22 mouse cellular contexts compared by ENCODE assay signal in the genomic region with DNA sequence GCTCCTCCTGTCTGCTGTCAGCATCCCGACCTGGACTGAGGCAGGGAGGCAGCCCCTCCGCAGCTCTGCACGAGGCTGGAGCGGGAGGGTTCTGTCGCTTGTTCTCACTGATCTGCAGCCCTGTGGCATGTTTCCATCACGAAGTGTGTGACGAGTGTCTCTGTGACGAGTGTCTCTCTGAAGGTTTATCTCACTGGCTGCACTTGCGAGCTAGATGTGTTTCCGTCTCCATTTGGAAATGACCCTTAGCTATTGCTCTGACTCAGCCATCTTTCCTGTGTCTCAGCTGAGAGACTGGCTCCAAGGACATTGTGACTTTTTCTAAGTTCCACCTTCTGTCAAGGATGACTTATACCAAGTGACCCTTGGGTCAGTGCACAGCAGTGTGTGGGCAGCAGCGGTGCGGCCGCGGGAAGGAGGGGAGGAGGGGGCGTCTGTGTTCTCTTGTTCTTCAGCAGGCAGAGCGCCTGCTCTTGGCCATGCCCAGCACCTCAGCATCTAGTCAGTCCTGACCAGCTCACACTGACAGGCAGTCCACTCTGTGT. TPM values are rescaled to one million over a fixed set of nuclear protein-coding genes. Genes with fewer than 3 reads are reported as not detected.
DNase-seq lines count a peak whose midpoint lies in the region; ATAC-seq lines count a peak whose summit lies in the region.
"Had no signal": no experiment of that assay in that cellular context is flagged by ENCODE, and none has a peak within 500 bp of the region (broad histone marks: within the 10 kb centered on the region; RNA-seq: fewer than 3 reads in every experiment).

No protein-coding gene starts in this region.

- WGBS in kidney, embryonic 16.5 days: 52% methylated on average over 16 of the region's 16 CpGs

- H3K36me3 ChIP-seq in kidney, embryonic 16.5 days (ENCODE audit: insufficient read depth, low read length): peaks cover 65% of the 10 kb centered on the region

- no peaks in the 10 kb centered on the region for H3K9me3 ChIP-seq in kidney, embryonic 16.5 days (ENCODE audit: low read length)
- H3K9me3 ChIP-seq: embryonic facial prominence, embryonic 15.5 days; G1E; heart, embryonic 13.5 days; hindbrain, embryonic 15.5 days had no signal

- DNase-seq in kidney, adult 18-20 months: no peak
- peak; percentile 76 for DNase-seq in adrenal gland, adult 2 months
- DNase-seq in adrenal gland, postnatal 14 days: peak; percentile 57
- DNase-seq in ovary, adult 18-20 months (ENCODE audit: low spot score): no peak
- no peak for DNase-seq in cerebellum, adult 11 months
- DNase-seq: cerebellum, adult 18-20 months; cerebellum, adult 9-11 months; cerebellum, postnatal 36 days; gastrocnemius, postnatal 36 days; heart, adult 11 months; heart, postnatal 36 days; kidney, adult 11 months had no signal

- no peaks in the 10 kb centered on the region for H3K4me1 ChIP-seq in kidney, embryonic 16.5 days (ENCODE audit: insufficient read depth, low read length)

- no peak overlapping the region for H3K4me2 ChIP-seq in kidney, embryonic 16.5 days (replicated peaks; ENCODE audit: low read depth, low read length)
- H3K4me2 ChIP-seq: embryonic facial prominence, embryonic 15.5 days; heart, embryonic 13.5 days; hindbrain, embryonic 15.5 days had no signal

- H3K27me3 ChIP-seq in kidney, embryonic 16.5 days (ENCODE audit: insufficient read depth, low read length): no peaks in the 10 kb centered on the region
- H3K27me3 ChIP-seq: embryonic facial prominence, embryonic 15.5 days; heart, embryonic 13.5 days; hindbrain, embryonic 15.5 days had no signal

- 0 out of 2 replicates have a peak, but pooled peaks have one; percentile 12 for ATAC-seq in kidney, embryonic 16.5 days (ENCODE audit: low FRiP score, low TSS enrichment)
- ATAC-seq: forebrain, embryonic 14.5 days had no signal

- H3K27ac ChIP-seq in kidney, embryonic 16.5 days (ENCODE audit: low read length): no peak overlapping the region
- H3K27ac ChIP-seq: embryonic facial prominence, embryonic 15.5 days; forebrain, embryonic 10.5 days; heart, embryonic 13.5 days; hindbrain, embryonic 15.5 days had no signal

- no peak overlapping the region for H3K4me3 ChIP-seq in kidney, embryonic 16.5 days (ENCODE audit: low read length)
- H3K4me3 ChIP-seq: embryonic facial prominence, embryonic 15.5 days; erythroblast, embryonic 14.5 days; forebrain, embryonic 10.5 days; heart, embryonic 13.5 days; hindbrain, embryonic 15.5 days had no signal

- H3K9ac ChIP-seq in kidney, embryonic 16.5 days (replicated peaks; ENCODE audit: low read length): no peak overlapping the region
- H3K9ac ChIP-seq: embryonic facial prominence, embryonic 15.5 days; heart, embryonic 13.5 days; hindbrain, embryonic 15.5 days had no signal

RNA-seq across cellular contexts. Expression of a gene that starts 15.1 kb away (rescaled TPM):
- polyA plus RNA-seq in kidney, embryonic 16.5 days (2015; fragmentation: Nextera tagmentation; extraction: Ambion mirVana): 0.36 and 0.42 TPM in 2 replicates
- 1 to 10 TPM; 1.6 to 4.0 TPM for total RNA-seq in adrenal gland, adult 2 months (2021)
- 1.5 and 1.9 TPM in 2 replicates for polyA plus RNA-seq in adrenal gland, adult 2 months (2012; rRNA removed)
- 3.2 and 4.1 TPM in 2 replicates for total RNA-seq in adrenal gland, postnatal 14 days (2021)
- total RNA-seq: gastrocnemius, adult 8-10 months; gastrocnemius, postnatal 36 days; heart, postnatal 36 days had no signal
- polyA plus RNA-seq: erythroblast, embryonic 14.5 days; G1E; heart, postnatal 0 days had no signal

RNA-seq across cellular contexts. Expression of a gene that starts 21.6 kb away (rescaled TPM):
- polyA plus RNA-seq in kidney, embryonic 16.5 days (2015; fragmentation: Nextera tagmentation; extraction: Ambion mirVana): 8.7 and 9.1 TPM in 2 replicates
- total RNA-seq in adrenal gland, adult 2 months (2021): 1 to 10 TPM; 6.0 to 9.3 TPM
- polyA plus RNA-seq in adrenal gland, adult 2 months (2012; rRNA removed): 10.1 and 15.2 TPM in 2 replicates
- total RNA-seq in adrenal gland, postnatal 14 days (2021): 9.9 and 10.3 TPM in 2 replicates

RNA-seq across cellular contexts. Expression of a gene that starts 23.7 kb away (rescaled TPM):
- 56.2 and 57.0 TPM in 2 replicates for polyA plus RNA-seq in kidney, embryonic 16.5 days (2015; fragmentation: Nextera tagmentation; extraction: Ambion mirVana)
- total RNA-seq in adrenal gland, adult 2 months (2021): 1 to 10 TPM; 4.7 to 5.7 TPM
- polyA plus RNA-seq in adrenal gland, adult 2 months (2012; rRNA removed): 4.3 and 4.9 TPM in 2 replicates
- total RNA-seq in adrenal gland, postnatal 14 days (2021): 11.7 and 11.9 TPM in 2 replicates

RNA-seq across cellular contexts. Expression of a gene that starts 39.9 kb away (rescaled TPM):
- 4.7 and 5.7 TPM in 2 replicates for polyA plus RNA-seq in kidney, embryonic 16.5 days (2015; fragmentation: Nextera tagmentation; extraction: Ambion mirVana)
- total RNA-seq in adrenal gland, adult 2 months (2021): 100 to 1,000 TPM; 119 to 132 TPM
- 81.3 and 102 TPM in 2 replicates for polyA plus RNA-seq in adrenal gland, adult 2 months (2012; rRNA removed)
- 121 and 148 TPM in 2 replicates for total RNA-seq in adrenal gland, postnatal 14 days (2021)

RNA-seq across cellular contexts. Expression of a gene that starts 41.2 kb away (rescaled TPM):
- polyA plus RNA-seq in kidney, embryonic 16.5 days (2015; fragmentation: Nextera tagmentation; extraction: Ambion mirVana): 12.0 and 14.0 TPM in 2 replicates
- 10 to 100 TPM; 25.4 to 40.0 TPM for total RNA-seq in adrenal gland, adult 2 months (2021)
- 26.6 and 31.3 TPM in 2 replicates for polyA plus RNA-seq in adrenal gland, adult 2 months (2012; rRNA removed)
- total RNA-seq in adrenal gland, postnatal 14 days (2021): 24.9 and 25.7 TPM in 2 replicates

Comparison
In these comparisons a context has a peak if more than half of its experiments do, and no peak if none do; other contexts are left out.
1. DNase-seq: peak in adrenal gland, adult 2 months (single experiment) and adrenal gland, postnatal 14 days (single experiment); none in kidney, adult 18-20 months (single experiment), ovary, adult 18-20 months (single experiment) and cerebellum, adult 11 months (single experiment).